Mouse (Mus musculus): ENCODE results near the gene Krt84.
"Not testable (repeated sequence)": the region's sequence is repeated elsewhere in the genome, so short reads cannot be mapped to it uniquely, and the experiment has no call there.

Gene Krt84

GRCm38 (mm10) chr15:101532720-101533119, at the start of gene Krt84:
Gene Krt84 (minus strand): TSS chr15:101532820.
- no peak for DNase-seq (ENCODE audit: low read depth in 2 of 2, low spot score in 2 of 2)

- DNase-seq (ENCODE audit: low read depth in 2 of 2, low spot score in 2 of 2) = no peak
Measured at GRCm38 (mm10) chr15:101581701-101582100, 49.1 kb upstream of the Krt84 start.

GRCm38 (mm10) chr15:101575506-101575905, 42.9 kb upstream of the Krt84 start:
- no peak for DNase-seq (ENCODE audit: low read depth in 2 of 2, low spot score in 2 of 2)

- no peak for DNase-seq (ENCODE audit: low read depth in 2 of 2, low spot score in 2 of 2)
Measured at GRCm38 (mm10) chr15:101573796-101574345, 41.3 kb upstream of the Krt84 start, which contains the start of gene Krt75. Gene Krt75 (minus strand): TSS chr15:101573904.

GRCm38 (mm10) chr15:101567780-101568179, 35.2 kb upstream of the Krt84 start:
- DNase-seq (ENCODE audit: low read depth in 2 of 2, low spot score in 2 of 2) = no peak

- no peak for DNase-seq (ENCODE audit: low read depth in 2 of 2, low spot score in 2 of 2)
Measured at GRCm38 (mm10) chr15:101562850-101563249, 30.2 kb upstream of the Krt84 start, which contains the start of gene Krt90. Gene Krt90 (minus strand): TSS chr15:101562950.

- DNase-seq (ENCODE audit: low read depth in 2 of 2, low spot score in 2 of 2) = no peak
Measured at GRCm38 (mm10) chr15:101558034-101558646, 25.5 kb upstream of the Krt84 start.

GRCm38 (mm10) chr15:101553169-101553568, 20.5 kb upstream of the Krt84 start:
- no peak for DNase-seq (ENCODE audit: low read depth in 2 of 2, low spot score in 2 of 2)

- DNase-seq (ENCODE audit: low read depth in 2 of 2, low spot score in 2 of 2) = no peak
Measured at GRCm38 (mm10) chr15:101552188-101552587, 19.6 kb upstream of the Krt84 start.

- no peak for DNase-seq (ENCODE audit: low read depth in 2 of 2, low spot score in 2 of 2)
Measured at GRCm38 (mm10) chr15:101550567-101550966, 17.9 kb upstream of the Krt84 start, which contains the start of gene Krt82. Gene Krt82 (minus strand): TSS chr15:101550667.

GRCm38 (mm10) chr15:101544478-101544877, 11.9 kb upstream of the Krt84 start:
- no peak for DNase-seq (ENCODE audit: low read depth in 2 of 2, low spot score in 2 of 2)

GRCm38 (mm10) chr15:101542543-101542942, 9.9 kb upstream of the Krt84 start:
- no peak for DNase-seq (ENCODE audit: low read depth in 2 of 2, low spot score in 2 of 2)

- DNase-seq (ENCODE audit: low read depth in 2 of 2, low spot score in 2 of 2) = no peak
Measured at GRCm38 (mm10) chr15:101538580-101538900, 5.9 kb upstream of the Krt84 start.

- DNase-seq (ENCODE audit: low read depth in 2 of 2, low spot score in 2 of 2) = no peak
Measured at GRCm38 (mm10) chr15:101537864-101538579, 5.4 kb upstream of the Krt84 start.

GRCm38 (mm10) chr15:101536054-101536850, 3.6 kb upstream of the Krt84 start:
- DNase-seq (ENCODE audit: low read depth in 2 of 2, low spot score in 2 of 2) = no peak

- no peak for DNase-seq (ENCODE audit: low read depth in 2 of 2, low spot score in 2 of 2)
Measured at GRCm38 (mm10) chr15:101522556-101523232, 9.9 kb downstream of the Krt84 start.

- no peak for DNase-seq (ENCODE audit: low read depth in 2 of 2, low spot score in 2 of 2)
Measured at GRCm38 (mm10) chr15:101519792-101520191, 12.8 kb downstream of the Krt84 start.

- DNase-seq (ENCODE audit: low read depth in 2 of 2, low spot score in 2 of 2) = not testable (repeated sequence)
Measured at GRCm38 (mm10) chr15:101517161-101517560, 15.5 kb downstream of the Krt84 start, which contains the start of gene Gm49425. Gene Gm49425 (minus strand): TSS chr15:101517261.

GRCm38 (mm10) chr15:101508247-101508646, 24.4 kb downstream of the Krt84 start:
- no peak for DNase-seq (ENCODE audit: low read depth in 2 of 2, low spot score in 2 of 2)

- no peak for DNase-seq (ENCODE audit: low read depth in 2 of 2, low spot score in 2 of 2)
Measured at GRCm38 (mm10) chr15:101506896-101507758, 25.5 kb downstream of the Krt84 start.
